Mouse (Mus musculus) cerebellum, adult 9-11 months (tissue): ENCODE results near the gene Kdm1a.

Experiments used
- DNase-seq: peaks from one replicate; pipeline ENCODE4 v3.0.0; 2022

Kdm1a gene

DNA sequence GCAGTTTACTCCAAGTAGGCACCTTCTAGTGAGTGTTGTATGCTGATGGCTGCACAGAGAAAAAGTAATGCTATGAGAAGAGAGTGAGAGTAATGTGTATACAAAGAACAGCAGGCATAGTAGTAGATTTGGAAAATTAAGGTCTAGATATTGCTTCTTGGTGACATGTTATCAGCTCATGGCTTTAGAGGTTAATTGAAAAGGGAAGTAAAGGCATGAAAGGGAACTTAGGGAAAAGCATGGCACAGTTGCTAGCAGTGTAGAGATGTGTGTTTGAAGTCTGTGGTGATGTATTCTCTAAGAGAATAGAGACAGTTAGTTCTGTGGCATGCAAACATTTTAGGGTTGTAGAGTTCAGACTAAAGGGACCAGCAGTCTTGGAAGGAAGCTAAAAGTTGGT, 82.7 kb downstream of the Kdm1a start:
- DNase-seq: no peak

DNA sequence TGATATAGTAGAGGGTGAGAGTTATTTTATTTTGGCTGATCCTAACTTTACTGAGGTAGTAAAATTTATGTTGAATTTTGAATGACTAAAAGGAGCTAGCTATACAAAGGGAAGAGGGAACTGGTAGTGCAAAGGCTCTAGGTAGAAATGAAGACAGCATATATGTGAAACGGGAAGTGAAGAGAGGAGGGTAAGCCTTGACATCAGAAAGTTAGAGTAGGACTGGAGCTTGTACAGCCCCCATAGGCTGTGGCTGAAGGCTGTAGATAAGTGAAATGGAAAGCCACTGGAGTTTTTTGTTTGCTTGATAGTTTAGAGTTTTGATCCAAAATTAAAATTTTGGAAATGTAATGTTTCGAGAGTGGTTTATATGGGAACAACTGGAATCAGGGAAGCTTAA, 83.9 kb downstream of the Kdm1a start:
- DNase-seq: no peak

DNA sequence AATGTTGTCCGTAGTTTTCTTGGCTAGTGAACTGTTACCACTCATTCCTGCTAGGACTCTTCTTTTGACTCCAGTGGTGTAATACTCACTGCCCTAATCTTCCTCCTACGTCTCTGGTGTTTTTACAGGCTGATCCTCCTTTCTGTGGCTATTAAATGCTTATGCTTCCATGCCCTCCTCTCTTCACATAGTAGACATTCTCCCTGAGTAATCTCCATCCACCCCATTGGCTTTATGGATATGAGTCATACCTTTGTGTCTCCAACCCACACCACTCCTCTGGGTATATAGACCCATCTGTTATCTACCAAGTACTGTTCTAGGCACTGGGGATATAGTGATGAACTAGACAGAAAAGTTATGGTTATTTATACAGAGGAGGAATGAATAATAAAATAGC, 84.4 kb downstream of the Kdm1a start:
- DNase-seq: no peak

DNA sequence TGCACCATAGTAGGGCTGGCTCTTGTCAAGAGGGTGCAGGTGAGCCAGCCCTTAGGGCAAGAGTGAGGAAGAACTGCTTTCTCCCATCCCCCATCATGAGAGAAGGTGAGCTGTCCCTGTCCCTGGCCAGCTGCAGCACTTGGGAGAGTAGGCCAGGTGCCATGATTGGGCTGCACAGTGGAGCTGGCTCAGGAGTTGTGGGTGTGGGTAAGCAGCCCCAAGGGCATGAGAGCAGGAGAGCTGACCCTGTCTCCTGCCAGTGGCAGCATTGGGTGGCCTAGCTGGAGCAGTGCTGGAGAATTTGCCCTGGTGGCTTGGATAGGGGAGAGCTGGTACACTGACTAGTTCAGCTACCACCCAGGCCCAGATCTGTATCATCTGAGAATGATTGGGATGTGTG, 89.6 kb downstream of the Kdm1a start:
- DNase-seq: no peak

DNA sequence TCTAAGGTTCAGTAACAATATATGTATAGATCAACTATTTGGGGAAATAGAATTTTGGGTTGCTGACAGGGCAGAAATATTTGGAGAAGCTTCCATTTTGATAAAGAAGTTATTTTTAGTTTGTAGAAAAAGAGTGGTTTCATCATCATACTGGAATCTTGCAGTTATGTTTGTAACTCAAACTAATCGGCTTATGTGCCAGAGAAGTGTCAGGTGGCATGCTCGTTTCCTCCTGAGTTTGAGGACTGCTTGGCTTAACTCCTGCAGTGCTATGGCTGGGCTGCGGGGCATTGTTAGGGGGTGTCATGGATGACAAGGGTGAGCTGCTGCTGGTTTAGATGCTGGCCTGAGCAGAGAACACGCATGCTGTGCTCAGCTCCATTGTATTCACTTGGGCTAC, 90.8 kb downstream of the Kdm1a start:
- DNase-seq: no peak

DNA sequence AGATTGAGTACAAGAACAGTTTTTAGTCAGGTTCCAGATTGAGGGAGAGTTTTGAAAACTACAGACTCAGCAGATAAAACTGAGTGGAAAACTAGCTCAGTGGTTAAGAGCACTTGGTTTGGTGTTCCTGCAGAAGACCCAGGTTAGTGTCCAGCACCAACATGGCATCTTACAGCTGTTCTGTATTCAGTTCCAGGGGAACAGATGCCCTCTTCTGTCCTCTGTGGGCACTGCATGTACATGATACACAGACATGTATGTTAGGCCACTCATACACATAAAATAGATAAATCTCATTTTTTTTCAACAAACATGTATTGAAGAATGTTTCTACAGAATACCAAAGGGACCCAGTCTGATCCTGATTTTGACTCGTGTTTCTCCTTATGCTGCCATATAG, 92.7 kb downstream of the Kdm1a start:
- no peak for DNase-seq

DNA sequence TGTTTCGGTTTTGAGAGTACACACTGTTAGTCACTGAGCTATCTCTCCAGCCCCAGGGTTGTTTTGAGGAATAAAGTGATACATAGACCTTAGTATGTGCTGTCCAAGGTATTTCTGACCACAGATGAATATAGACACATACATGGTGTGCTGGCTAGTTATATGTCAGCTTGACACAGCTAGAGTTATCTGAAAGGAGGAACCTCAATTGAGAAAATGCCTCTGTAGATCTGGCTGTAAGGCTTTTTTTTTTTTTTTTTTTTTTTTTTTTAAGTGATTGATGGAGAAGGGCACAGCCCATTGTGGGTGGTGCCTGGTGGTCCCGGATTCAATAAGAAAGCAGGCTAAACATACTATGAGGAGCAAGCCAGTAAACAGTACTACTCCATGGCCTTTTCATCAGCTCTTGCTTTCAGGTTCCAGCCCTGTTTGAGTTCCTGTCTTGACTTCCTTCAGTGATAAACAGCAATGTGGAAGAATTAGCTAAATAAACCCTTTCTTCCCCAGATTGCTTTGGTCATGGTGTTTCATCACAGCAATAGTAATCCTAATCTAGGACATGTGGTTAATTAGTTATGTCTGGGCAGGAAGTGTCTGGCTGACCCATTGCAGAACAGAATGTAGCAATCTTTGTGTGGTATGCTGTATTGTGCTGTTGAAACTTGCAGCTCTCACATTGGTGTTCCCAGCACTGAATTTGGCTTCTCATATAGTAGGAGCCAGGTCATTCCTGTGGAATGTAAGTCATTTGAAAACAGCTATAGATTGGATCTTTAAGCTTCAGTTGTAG, 96.9 kb downstream of the Kdm1a start:
- no peak for DNase-seq
